Mouse (Mus musculus): ENCODE results near the gene Cpn1. TPM values are rescaled to one million over a fixed set of nuclear protein-coding genes. Genes with fewer than 3 reads are reported as not detected.

The Cpn1 gene
- polyA plus RNA-seq, 1 experiment, result not detected

DNA sequence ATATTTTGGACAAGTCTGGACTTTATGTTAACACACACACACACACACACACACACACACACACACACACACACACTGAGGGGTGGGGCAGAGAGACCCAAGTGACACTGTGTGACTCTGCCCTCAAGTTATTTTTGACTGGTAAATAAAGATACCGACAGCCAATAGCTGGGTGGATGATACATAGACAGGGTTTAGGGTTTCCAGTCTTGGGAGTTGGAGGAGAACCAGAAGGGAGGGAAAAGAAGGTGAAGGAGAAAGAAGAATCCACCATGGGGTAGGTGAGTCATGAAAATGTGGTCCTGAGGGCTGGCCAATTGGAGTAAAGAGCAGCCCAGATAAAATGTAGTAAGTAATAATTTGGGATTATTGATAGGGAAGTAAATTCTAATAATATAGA is 13.7 kb upstream of the Cpn1 start:
- TF ChIP-seq GATA1 (IDR thresholded peaks at IDR 0.05; ENCODE audit: low read length), result no peak

- no peak for TF ChIP-seq GATA1 (IDR thresholded peaks at IDR 0.05; ENCODE audit: low read length)
Measured at GRCm38 (mm10) chr19:43998802-43999527, 12.6 kb upstream of the Cpn1 start.

DNA sequence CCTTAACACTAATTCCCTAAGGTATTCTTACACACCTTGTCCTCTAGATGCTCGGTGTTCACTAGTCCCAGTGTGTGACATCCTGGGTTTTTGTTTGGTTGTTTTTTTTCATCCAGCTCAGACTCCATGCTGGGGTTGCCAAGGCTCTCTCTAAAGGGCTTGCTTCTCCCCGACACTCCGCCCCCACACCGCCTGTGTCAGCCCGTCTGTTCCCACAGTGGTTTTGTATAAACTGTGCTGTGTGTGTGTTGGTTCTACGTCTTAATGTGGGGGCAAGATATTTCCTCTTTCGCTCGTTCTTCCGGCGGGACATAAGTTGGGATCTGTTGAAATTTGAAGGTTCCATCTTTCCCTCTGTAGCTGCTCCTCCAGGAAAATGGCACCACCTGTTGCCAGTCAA is 11.7 kb upstream of the Cpn1 start:
- TF ChIP-seq GATA1 (IDR thresholded peaks at IDR 0.05; ENCODE audit: low read length), result no peak

- TF ChIP-seq GATA1 (IDR thresholded peaks at IDR 0.05; ENCODE audit: low read length), result no peak
Measured at GRCm38 (mm10) chr19:43995427-43995826, 9.1 kb upstream of the Cpn1 start.

GRCm38 (mm10) chr19:43992464-43992863 is 6.1 kb upstream of the Cpn1 start:
- no peak for TF ChIP-seq GATA1 (IDR thresholded peaks at IDR 0.05; ENCODE audit: low read length)

GRCm38 (mm10) chr19:43990362-43990761 is 4.0 kb upstream of the Cpn1 start:
- no peak for TF ChIP-seq GATA1 (IDR thresholded peaks at IDR 0.05; ENCODE audit: low read length)

DNA sequence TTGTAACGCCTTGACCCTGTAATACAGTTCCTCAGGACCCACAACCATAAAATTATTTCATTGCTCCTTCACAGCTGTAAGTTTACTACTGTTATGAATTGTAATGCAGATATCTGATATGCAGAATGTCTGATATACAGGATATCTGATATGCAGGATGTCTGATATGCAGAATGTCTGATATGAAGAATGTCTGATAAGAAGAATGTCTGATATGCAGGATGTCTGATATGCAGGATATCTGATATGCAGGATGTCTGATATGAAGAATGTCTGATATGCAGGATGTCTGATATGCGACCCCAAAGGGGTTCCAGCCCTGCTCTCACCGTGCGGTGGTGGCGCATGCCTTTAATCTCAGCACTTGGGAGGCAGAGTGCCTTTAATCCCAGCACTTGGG is 4.4 kb downstream of the Cpn1 start:
- TF ChIP-seq GATA1 (IDR thresholded peaks at IDR 0.05; ENCODE audit: low read length), result no peak

DNA sequence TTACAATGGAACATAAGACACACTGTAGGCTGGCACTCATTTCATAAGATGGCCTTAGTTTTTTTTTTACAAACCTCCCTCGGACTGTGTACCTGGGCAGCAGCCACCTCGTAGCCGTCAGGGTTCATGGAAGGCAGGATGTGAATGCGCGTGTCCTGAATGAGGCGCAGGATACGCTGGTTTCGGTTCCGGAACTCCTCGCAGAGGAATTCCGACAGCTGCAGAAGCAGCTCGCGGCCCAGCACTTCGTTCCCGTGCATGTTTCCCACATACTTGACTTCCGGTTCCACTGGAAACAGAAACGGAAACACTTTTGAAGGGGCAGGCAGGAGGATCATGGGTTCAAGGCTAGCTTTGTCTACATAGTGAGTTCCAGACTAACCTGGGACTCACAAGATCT is 5.6 kb downstream of the Cpn1 start:
- no peak for TF ChIP-seq GATA1 (IDR thresholded peaks at IDR 0.05; ENCODE audit: low read length)

DNA sequence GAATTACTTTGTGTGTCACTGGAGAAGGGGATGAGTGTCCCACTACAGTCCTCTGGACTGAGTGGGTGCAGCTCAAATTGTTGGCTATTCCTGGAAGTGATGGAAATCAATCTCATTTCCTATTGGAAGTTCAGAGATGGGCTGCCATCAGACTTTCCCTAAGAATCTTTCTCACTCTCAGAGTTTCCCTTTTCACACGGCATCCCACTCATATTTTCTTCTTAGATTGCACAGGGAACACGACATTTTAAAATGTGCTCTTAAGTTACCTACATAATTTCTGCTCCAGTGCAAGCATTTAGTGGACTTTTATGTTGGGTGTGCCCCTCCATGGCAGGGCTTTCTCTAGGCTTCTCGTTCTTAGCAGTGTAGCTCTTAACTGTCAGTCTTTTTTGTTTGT is 8.6 kb downstream of the Cpn1 start:
- no peak for TF ChIP-seq GATA1 (IDR thresholded peaks at IDR 0.05; ENCODE audit: low read length)

GRCm38 (mm10) chr19:43976661-43977060 is 9.7 kb downstream of the Cpn1 start:
- TF ChIP-seq GATA1 (IDR thresholded peaks at IDR 0.05; ENCODE audit: low read length), result no peak

- no peak for TF ChIP-seq GATA1 (IDR thresholded peaks at IDR 0.05; ENCODE audit: low read length)
Measured at GRCm38 (mm10) chr19:43974221-43974620, 12.1 kb downstream of the Cpn1 start.

DNA sequence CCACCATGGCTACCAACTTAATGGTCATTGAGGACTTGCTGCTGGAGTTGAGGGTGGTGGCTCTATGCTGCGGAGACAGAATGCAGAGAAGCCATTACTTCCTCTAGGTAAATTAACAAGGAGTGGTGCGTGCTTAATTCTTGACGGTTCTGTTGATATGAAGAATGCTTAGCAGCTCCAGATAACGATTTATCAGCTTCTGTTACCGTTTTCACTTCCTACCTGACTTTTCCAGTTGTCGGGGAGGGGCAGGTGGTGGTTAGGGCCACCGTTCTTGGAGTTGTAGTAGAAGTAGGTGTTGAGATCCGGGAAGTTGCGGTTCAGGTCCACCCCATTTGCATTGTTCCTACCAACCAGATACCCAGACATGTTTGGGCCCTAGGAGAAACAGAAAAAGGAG is 12.6 kb downstream of the Cpn1 start:
- no peak for TF ChIP-seq GATA1 (IDR thresholded peaks at IDR 0.05; ENCODE audit: low read length)

DNA sequence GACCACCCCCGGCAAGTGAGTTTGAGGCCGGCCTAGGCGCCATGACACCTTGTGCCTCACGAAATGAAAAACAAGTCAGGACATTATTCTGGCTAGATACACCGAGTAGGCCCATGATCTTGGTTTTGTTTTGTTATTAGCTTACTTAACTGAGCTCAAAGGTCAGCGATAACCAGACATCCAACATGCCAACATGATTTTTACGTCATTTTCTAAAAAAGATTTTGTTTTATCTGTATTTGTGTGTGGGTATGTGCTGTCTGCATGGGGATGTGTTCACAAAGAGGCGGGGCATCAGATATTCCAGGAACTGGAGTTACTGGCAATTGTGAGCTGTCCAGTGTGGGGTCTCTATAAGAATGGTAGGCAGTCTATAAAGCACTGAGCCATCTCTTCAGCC is 14.2 kb downstream of the Cpn1 start:
- TF ChIP-seq GATA1 (IDR thresholded peaks at IDR 0.05; ENCODE audit: low read length), result no peak

- no peak for TF ChIP-seq GATA1 (IDR thresholded peaks at IDR 0.05; ENCODE audit: low read length)
Measured at GRCm38 (mm10) chr19:43968436-43969026, 17.8 kb downstream of the Cpn1 start.

DNA sequence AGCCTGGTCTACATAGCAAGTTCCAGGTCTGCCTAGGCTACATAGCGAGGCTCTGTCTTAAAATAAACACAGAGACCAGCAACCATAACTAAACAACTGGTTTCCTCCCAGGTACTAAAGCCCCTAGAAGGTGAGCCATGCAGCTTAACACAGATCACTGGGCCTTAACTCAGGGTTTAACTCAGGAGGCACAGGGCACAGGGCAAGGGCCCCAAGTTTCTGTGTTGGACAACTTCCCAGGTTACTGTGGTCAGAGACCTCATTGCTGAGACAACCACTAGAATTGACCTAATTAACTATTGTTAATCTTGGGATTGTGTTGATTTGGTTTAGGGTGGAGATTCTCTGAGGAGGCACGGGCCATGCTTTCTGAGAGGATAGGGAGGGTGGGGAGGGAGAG is 19.9 kb downstream of the Cpn1 start:
- no peak for TF ChIP-seq GATA1 (IDR thresholded peaks at IDR 0.05; ENCODE audit: low read length)

GRCm38 (mm10) chr19:43965496-43966085 is 20.8 kb downstream of the Cpn1 start:
- TF ChIP-seq GATA1 (IDR thresholded peaks at IDR 0.05; ENCODE audit: low read length), result no peak

DNA sequence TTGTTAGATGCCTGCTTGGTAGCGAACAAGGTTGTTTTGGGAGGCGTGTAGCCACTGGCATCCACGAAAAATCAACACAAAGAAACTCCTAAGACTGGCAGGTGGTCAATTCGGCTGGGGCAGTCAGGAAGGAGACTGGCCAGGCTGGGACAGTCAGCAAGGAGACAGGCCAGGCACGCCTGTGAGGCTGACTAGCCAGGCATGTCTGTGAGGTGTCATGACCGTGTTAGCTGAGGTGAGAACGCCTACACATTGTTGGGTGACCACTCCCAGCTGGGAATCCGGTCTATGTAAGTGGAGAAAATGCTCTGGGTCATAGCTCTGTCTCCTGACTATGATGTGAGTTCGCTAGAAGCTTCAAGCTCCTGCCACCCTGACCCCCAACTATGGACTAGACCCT is 23.6 kb downstream of the Cpn1 start:
- no peak for TF ChIP-seq GATA1 (IDR thresholded peaks at IDR 0.05; ENCODE audit: low read length)

Measured in G1E-ER4 (cell line).